In genomic region chr10:80952449-80952848, GRCm38 (mm10) we compare ENCODE assay signal across 27 mouse cellular contexts. TPM values are rescaled to one million over a fixed set of nuclear protein-coding genes. Genes with fewer than 3 reads are reported as not detected.
A peak's percentile ranks its signal among the peaks of the same experiment; 100 is the strongest.
DNase-seq lines count a peak whose midpoint lies in the region; ATAC-seq lines count a peak whose summit lies in the region.
"Had no signal": no experiment of that assay in that cellular context is flagged by ENCODE, and none has a peak within 500 bp of the region (broad histone marks: within the 10 kb centered on the region; RNA-seq: fewer than 3 reads in every experiment).

No protein-coding gene starts in this region.

- H3K4me3 ChIP-seq in heart, embryonic 10.5 days: no peak overlapping the region
- no peak overlapping the region for H3K4me3 ChIP-seq in midbrain, embryonic 11.5 days (ENCODE audit: low read depth, low read length)
- no peak overlapping the region for H3K4me3 ChIP-seq in midbrain, embryonic 16.5 days (ENCODE audit: low read depth, low read length)
- H3K4me3 ChIP-seq: forebrain, embryonic 10.5 days; forebrain, embryonic 13.5 days; hindbrain, embryonic 10.5 days; hindbrain, embryonic 13.5 days; intestine, embryonic 15.5 days had no signal

- peaks cover 8% of the 10 kb centered on the region; the same call in 1 of the 2 replicates for H3K27me3 ChIP-seq in heart, embryonic 10.5 days (ENCODE audit: insufficient read depth, poor library complexity, severe bottlenecking)
- no peaks in the 10 kb centered on the region; the same call in none of the 2 replicates for H3K27me3 ChIP-seq in midbrain, embryonic 11.5 days (ENCODE audit: control insufficient read depth, insufficient read depth, low read length)
- no peaks in the 10 kb centered on the region for H3K27me3 ChIP-seq in midbrain, embryonic 16.5 days (ENCODE audit: control insufficient read depth, insufficient read depth, low read depth, low read length)
- H3K27me3 ChIP-seq: intestine, embryonic 15.5 days; Patski had no signal

- no peaks in the 10 kb centered on the region for H3K9me3 ChIP-seq in heart, embryonic 10.5 days
- H3K9me3 ChIP-seq in midbrain, embryonic 11.5 days (ENCODE audit: control insufficient read depth, low read length): no peaks in the 10 kb centered on the region
- no peaks in the 10 kb centered on the region for H3K9me3 ChIP-seq in midbrain, embryonic 16.5 days (replicated peaks; ENCODE audit: control insufficient read depth, low read length, poor library complexity, severe bottlenecking)
- H3K9me3 ChIP-seq: forebrain, embryonic 10.5 days; forebrain, embryonic 13.5 days; G1E; hindbrain, embryonic 10.5 days; hindbrain, embryonic 13.5 days; intestine, embryonic 15.5 days had no signal

- H3K27ac ChIP-seq in heart, embryonic 10.5 days: peak overlapping the region; percentile 44; the same call in 1 of the 2 replicates
- no peak overlapping the region for H3K27ac ChIP-seq in midbrain, embryonic 11.5 days (ENCODE audit: low read depth, low read length)
- H3K27ac ChIP-seq in midbrain, embryonic 16.5 days (ENCODE audit: low read length): no peak overlapping the region
- H3K27ac ChIP-seq: forebrain, embryonic 10.5 days; forebrain, embryonic 13.5 days; hindbrain, embryonic 10.5 days; hindbrain, embryonic 13.5 days; intestine, embryonic 15.5 days had no signal

- peaks cover 64% of the 10 kb centered on the region for H3K4me1 ChIP-seq in heart, embryonic 10.5 days
- H3K4me1 ChIP-seq in midbrain, embryonic 11.5 days (ENCODE audit: control insufficient read depth, insufficient read depth, low read length): no peaks in the 10 kb centered on the region; the same call in 1 of the 2 replicates
- no peaks in the 10 kb centered on the region; the same call in 1 of the 2 replicates for H3K4me1 ChIP-seq in midbrain, embryonic 16.5 days (ENCODE audit: control insufficient read depth, insufficient read depth, low read length)

- no peak for ATAC-seq in midbrain, embryonic 11.5 days (ENCODE audit: low FRiP score)
- ATAC-seq in midbrain, embryonic 16.5 days: no peak
- ATAC-seq in common myeloid progenitor, adult 5-6 weeks (replicated peaks; ENCODE audit: low read depth, poor library complexity, severe bottlenecking): peak; percentile 40; the same call in 1 of the 2 replicates
- ATAC-seq: forebrain, embryonic 13.5 days; forebrain, embryonic 16.5 days; hindbrain, embryonic 16.5 days; intestine, embryonic 15.5 days; Patski had no signal

- H3K4me2 ChIP-seq in midbrain, embryonic 11.5 days: no peak overlapping the region
- H3K4me2 ChIP-seq in midbrain, embryonic 16.5 days (ENCODE audit: low read length): no peak overlapping the region
- H3K4me2 ChIP-seq: forebrain, embryonic 13.5 days; hindbrain, embryonic 13.5 days; intestine, embryonic 15.5 days had no signal

- 69% methylated on average over 15 of the region's 15 CpGs for WGBS in heart, embryonic 10.5 days
- WGBS in midbrain, embryonic 11.5 days: 78% methylated on average over 15 of the region's 15 CpGs
- 76% methylated on average over 15 of the region's 15 CpGs for WGBS in midbrain, embryonic 16.5 days

- intact Hi-C loops in heart, postnatal 36 days (cut with DNase I): no loop called here

- H3K9ac ChIP-seq in midbrain, embryonic 11.5 days (ENCODE audit: low read length): no peak overlapping the region
- no peak overlapping the region for H3K9ac ChIP-seq in midbrain, embryonic 16.5 days (ENCODE audit: low read depth, low read length)
- H3K9ac ChIP-seq: forebrain, embryonic 13.5 days; hindbrain, embryonic 13.5 days; intestine, embryonic 15.5 days had no signal

- no peaks in the 10 kb centered on the region for H3K36me3 ChIP-seq in heart, embryonic 10.5 days
- no peaks in the 10 kb centered on the region for H3K36me3 ChIP-seq in midbrain, embryonic 11.5 days (ENCODE audit: control insufficient read depth, insufficient read depth, low read length)
- H3K36me3 ChIP-seq in midbrain, embryonic 16.5 days (ENCODE audit: control insufficient read depth, insufficient read depth, low read length): no peaks in the 10 kb centered on the region
- H3K36me3 ChIP-seq: forebrain, embryonic 10.5 days; G1E; hindbrain, embryonic 10.5 days; hindbrain, embryonic 13.5 days; intestine, embryonic 15.5 days had no signal

- no peak for DNase-seq in heart, embryonic 10.5 days (ENCODE audit: low spot score)
- DNase-seq in heart, postnatal 36 days: no peak
- DNase-seq in midbrain, embryonic 11.5 days (ENCODE audit: low spot score, missing footprints): peak; percentile 33
- no peak for DNase-seq in layer of hippocampus, adult 9-10 months (ENCODE audit: low spot score)
- no peak for DNase-seq in testis, postnatal 10 days (ENCODE audit: low spot score)
- DNase-seq in adipocyte (ENCODE audit: low spot score): no peak
- DNase-seq: adrenal gland, adult 2 months; adrenal gland, postnatal 14 days; B cell, adult 2 months; cerebellum, adult 11 months; cerebellum, adult 2 months; cerebellum, postnatal 10 days; cerebellum, postnatal 36 days; gastrocnemius, postnatal 10 days; gastrocnemius, postnatal 36 days; heart, adult 18-20 months had no signal

RNA-seq across cellular contexts. Expression of gene Gadd45b, which starts 22.6 kb away (rescaled TPM):
- polyA plus RNA-seq in heart, embryonic 10.5 days (2016; fragmentation: Nextera tagmentation; extraction: Ambion mirVana): 17.1 and 20.1 TPM in 2 replicates
- 10 to 100 TPM; 11.0 to 18.7 TPM for total RNA-seq in heart, postnatal 36 days (2021)
- polyA plus RNA-seq in midbrain, embryonic 11.5 days (2014; fragmentation: Nextera tagmentation; extraction: Ambion mirVana): 10.1 and 11.3 TPM in 2 replicates
- 6.4 and 7.1 TPM in 2 replicates for polyA plus RNA-seq in midbrain, embryonic 16.5 days (2015; fragmentation: Nextera tagmentation; extraction: Ambion mirVana)
- total RNA-seq in common myeloid progenitor, adult 5-6 weeks (2017): 6.9 and 7.5 TPM in 2 replicates

RNA-seq across cellular contexts. Expression of gene Lmnb2, which starts 34.4 kb away (rescaled TPM):
- polyA plus RNA-seq in heart, embryonic 10.5 days (2016; fragmentation: Nextera tagmentation; extraction: Ambion mirVana): 39.7 and 47.3 TPM in 2 replicates
- total RNA-seq in heart, postnatal 36 days (2021): 1 to 10 TPM; 3.6 to 4.9 TPM
- polyA plus RNA-seq in midbrain, embryonic 11.5 days (2014; fragmentation: Nextera tagmentation; extraction: Ambion mirVana): 19.4 and 19.7 TPM in 2 replicates
- polyA plus RNA-seq in midbrain, embryonic 16.5 days (2015; fragmentation: Nextera tagmentation; extraction: Ambion mirVana): 40.4 and 45.5 TPM in 2 replicates
- total RNA-seq in common myeloid progenitor, adult 5-6 weeks (2017): 44.0 and 46.6 TPM in 2 replicates

RNA-seq across cellular contexts. Expression of gene Timm13, which starts 51.7 kb away (rescaled TPM):
- 348 and 363 TPM in 2 replicates for polyA plus RNA-seq in heart, embryonic 10.5 days (2016; fragmentation: Nextera tagmentation; extraction: Ambion mirVana)
- total RNA-seq in heart, postnatal 36 days (2021): 100 to 1,000 TPM; 129 to 145 TPM
- polyA plus RNA-seq in midbrain, embryonic 11.5 days (2014; fragmentation: Nextera tagmentation; extraction: Ambion mirVana): 321 and 347 TPM in 2 replicates
- polyA plus RNA-seq in midbrain, embryonic 16.5 days (2015; fragmentation: Nextera tagmentation; extraction: Ambion mirVana): 297 and 316 TPM in 2 replicates
- total RNA-seq in common myeloid progenitor, adult 5-6 weeks (2017): 40.2 and 52.3 TPM in 2 replicates
